Mouse (Mus musculus): ENCODE results near the gene Rft1. TPM values are rescaled to one million over a fixed set of nuclear protein-coding genes. Genes with fewer than 3 reads are reported as not detected.
A peak's percentile ranks its signal among the peaks of the same experiment; 100 is the strongest.

The Rft1 gene
- polyA plus RNA-seq, 3 experiments from 2014 or later = 10.9 to 17.1 (median 15.5) TPM

- ATAC-seq = no peak
These were observed 23.2 kb upstream of the Rft1 start for GRCm38 (mm10) chr14:30630811-30631576.

- no peak for ATAC-seq
These were observed 22.3 kb upstream of the Rft1 start for GRCm38 (mm10) chr14:30631834-30632233.

DNA sequence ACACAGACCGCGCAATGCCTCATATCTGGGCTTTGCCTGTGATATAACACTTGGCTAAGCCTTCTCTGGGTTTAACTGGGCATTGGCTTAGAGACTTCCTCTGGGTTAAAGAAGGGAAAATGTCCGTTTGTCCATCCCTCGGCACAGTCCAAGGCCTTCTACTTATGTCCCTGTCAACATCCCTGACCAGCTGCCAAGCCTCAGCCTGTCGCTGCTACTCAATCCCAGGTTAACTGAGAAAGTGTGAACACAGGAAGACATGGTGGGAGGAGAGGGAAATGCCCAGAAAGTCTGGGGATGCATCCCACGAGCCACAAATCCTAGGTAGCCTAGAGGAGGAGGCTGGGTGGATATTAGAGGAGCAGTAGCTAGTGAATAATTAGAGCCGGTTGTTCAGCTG lies 20.5 kb upstream of the Rft1 start:
- no peak for ATAC-seq

DNA sequence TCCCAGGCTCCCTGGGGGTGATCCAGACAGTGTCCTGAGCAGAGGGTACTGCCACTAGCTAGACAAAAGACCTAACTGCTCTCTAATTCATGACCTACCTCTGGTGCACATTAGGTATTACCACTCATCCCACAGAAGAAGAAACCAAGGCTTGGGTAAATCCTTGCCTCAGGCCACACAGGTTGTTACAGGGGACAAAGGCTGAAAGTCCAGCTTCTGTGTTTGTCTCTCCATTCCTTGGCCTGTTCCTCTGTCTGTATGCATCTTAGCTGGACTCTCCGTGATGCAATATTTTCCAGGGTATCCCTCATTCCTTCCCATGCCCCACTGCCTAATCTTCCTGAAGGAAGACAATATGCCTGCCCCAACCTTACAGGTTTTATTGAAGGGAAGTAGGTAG lies 19.7 kb upstream of the Rft1 start:
- ATAC-seq = no peak

GRCm38 (mm10) chr14:30635219-30635910 lies 18.8 kb upstream of the Rft1 start:
- ATAC-seq = no peak

GRCm38 (mm10) chr14:30636499-30636898 lies 17.7 kb upstream of the Rft1 start:
- ATAC-seq = no peak

GRCm38 (mm10) chr14:30637087-30637486 lies 17.1 kb upstream of the Rft1 start:
- no peak for ATAC-seq

DNA sequence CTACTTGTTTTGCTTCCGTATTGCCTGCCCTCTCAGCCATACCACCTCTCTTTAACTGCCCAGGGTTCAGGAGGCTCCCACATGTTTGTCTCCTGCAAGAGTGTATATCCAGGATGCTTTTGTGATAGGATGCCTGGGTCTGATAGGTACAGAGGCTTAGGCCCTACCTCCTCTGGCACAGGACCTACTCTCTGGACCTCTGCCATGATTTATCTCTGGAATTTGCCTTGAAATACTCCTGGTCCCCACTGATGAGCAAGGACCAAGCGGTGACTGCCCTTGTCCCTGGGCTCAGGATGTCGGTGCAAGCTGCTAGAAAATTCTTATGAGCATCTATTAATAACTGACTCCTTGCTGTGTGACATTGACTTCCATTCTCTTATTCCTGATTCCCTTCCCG lies 16.2 kb upstream of the Rft1 start:
- ATAC-seq = no peak

GRCm38 (mm10) chr14:30638686-30639085 lies 15.5 kb upstream of the Rft1 start:
- no peak for ATAC-seq

- ATAC-seq = no peak
These were observed 12.4 kb upstream of the Rft1 start for GRCm38 (mm10) chr14:30641748-30642147.

GRCm38 (mm10) chr14:30644026-30644425 lies 10.1 kb upstream of the Rft1 start:
- no peak for ATAC-seq

GRCm38 (mm10) chr14:30645066-30645465 lies 9.1 kb upstream of the Rft1 start:
- ATAC-seq = no peak

DNA sequence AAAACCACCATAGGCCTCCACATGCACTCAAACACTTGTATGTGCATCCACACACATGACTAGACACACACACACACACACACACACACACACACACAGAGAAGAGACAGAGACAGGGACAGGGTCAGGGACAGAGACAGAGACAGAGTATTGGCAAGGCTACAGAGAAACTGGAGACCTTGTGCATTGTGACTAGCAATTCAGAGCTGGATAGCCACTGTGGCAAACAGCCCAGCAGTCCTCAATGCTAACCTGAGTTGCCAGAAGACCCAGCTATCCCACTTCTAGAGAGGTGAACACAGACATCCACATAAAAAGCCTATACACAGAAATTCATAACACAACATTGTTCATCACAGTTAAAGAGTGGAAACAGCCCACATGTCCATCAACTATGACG lies 7.7 kb upstream of the Rft1 start:
- no peak for ATAC-seq

DNA sequence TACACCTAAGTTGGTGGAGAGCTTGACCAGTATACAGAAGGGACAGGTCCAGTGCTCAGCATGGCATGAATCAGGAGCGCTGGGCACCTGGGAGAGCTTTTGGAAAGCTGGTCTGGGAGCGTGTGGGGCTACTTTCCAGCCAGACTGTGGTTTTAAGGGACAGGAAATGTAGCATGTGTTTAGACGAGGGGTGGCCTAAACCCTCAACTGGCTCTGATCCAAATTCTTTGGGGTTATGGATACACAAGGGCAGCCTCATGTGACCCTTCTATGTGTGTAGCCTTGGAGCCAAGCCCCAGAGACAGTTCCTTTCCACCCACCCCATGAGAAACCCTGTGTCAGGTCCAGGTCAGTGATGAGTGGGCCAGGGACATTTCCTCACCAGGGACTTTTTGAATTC lies 5.7 kb upstream of the Rft1 start:
- ATAC-seq = no peak

GRCm38 (mm10) chr14:30649745-30650144 lies 4.4 kb upstream of the Rft1 start:
- ATAC-seq = no peak

DNA sequence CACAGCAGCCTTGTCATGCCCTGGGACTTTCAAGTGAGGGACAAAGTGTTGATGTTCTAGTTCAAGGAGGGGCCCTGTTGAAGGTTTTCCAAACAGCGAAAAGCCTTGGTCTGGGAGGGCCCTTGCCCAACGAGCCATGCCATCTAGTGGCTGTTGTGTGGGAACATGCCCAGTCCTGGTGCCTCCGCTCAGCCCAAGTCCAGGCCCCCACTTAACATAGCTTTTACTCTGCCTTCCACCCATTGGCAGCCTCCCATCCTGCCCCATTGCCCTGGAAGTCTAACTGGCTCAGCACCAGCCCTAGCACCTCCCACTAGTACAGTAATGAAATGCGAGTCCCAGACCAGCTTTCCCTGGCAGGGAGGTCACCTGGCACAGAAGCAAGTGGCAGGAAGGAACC lies 3.2 kb upstream of the Rft1 start:
- ATAC-seq = no peak

DNA sequence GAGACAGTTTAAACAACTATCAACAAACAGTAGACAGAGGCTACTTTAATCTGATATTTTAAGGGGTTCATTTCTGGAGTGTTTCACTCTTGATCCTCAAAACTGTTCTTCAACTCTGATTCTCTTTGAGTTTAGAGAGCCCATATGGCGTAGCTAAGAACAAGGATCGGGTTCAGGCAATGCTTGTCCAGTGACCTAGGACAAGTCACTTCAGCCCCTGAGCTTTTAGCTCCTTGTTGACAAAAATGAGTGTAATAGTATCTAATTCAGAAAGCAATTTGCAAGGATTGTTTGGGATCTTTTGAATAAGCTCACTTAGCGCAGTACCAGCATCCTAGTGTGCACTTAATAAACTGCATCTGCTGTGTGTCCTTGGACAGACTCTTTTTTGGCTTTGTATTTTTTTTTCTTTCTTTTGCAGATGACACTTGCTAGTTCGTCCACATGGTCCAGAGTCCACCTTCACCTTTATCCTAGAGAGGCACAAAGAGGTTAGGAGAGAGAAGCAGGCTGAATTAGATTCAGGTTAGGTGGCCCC lies 600 bp downstream of the Rft1 start:
- ATAC-seq = no peak

- no peak for ATAC-seq
These were observed 1.4 kb downstream of the Rft1 start for GRCm38 (mm10) chr14:30655531-30655930.

- no peak for ATAC-seq
These were observed 11.9 kb downstream of the Rft1 start for GRCm38 (mm10) chr14:30666061-30666460.

GRCm38 (mm10) chr14:30666604-30667003 lies 12.4 kb downstream of the Rft1 start:
- ATAC-seq = no peak

- ATAC-seq = no peak
These were observed 16.0 kb downstream of the Rft1 start for GRCm38 (mm10) chr14:30670161-30670560.

GRCm38 (mm10) chr14:30671095-30671985 lies 17.2 kb downstream of the Rft1 start:
- no peak for ATAC-seq

GRCm38 (mm10) chr14:30671986-30672312 lies 17.8 kb downstream of the Rft1 start:
- peak; percentile 77 for ATAC-seq

Data from inflammation-experienced regulatory T-cells, adult 6 months (primary cell).